Mouse (Mus musculus) lung, adult 2 months (tissue): Measurements from ENCODE around the gene Acyp2. TPM values are rescaled to one million over a fixed set of nuclear protein-coding genes. Genes with fewer than 3 reads are reported as not detected.

Experiments used
- DNase-seq: peaks from one replicate; pipeline ENCODE4 v3.0.0; 2022
- H3K4me1 ChIP-seq: fragments of 200-500 bp; 2 replicates; pipeline ENCODE4 v1.6.1; 2011; ENCODE audit warnings: low read length; ENCODE audit not compliant: control insufficient read depth, insufficient read depth
- H3K4me3 ChIP-seq: fragments of 200-500 bp; replicated peaks from 2 replicates; pipeline ENCODE3; 2011; ENCODE audit warnings: low read depth, mild to moderate bottlenecking, control low read depth, low read length; ENCODE audit errors: extremely low read depth
- CTCF ChIP-seq: fragments of 200-500 bp; IDR thresholded peaks from 2 replicates; pipeline ENCODE4 v1.5.1; 2011; ENCODE audit warnings: mild to moderate bottlenecking, low read length, control low read depth; ENCODE audit not compliant: insufficient read depth
- POLR2A ChIP-seq: fragments of 200-500 bp; IDR thresholded peaks from 2 replicates; pipeline ENCODE4 v1.6.1; 2011; ENCODE audit warnings: low read depth, mild to moderate bottlenecking, control low read depth, low read length, borderline replicate concordance; ENCODE audit errors: extremely low read depth
- WGBS: fragments of 180-500 bp; shearing (Covaris S2); methylation state at CpG from one replicate; pipeline ENCODE4 v1.1.7; 2018; 5-methylcytosine and 5-hydroxymethylcytosine counted together
- polyA plus RNA-seq: library from polyadenylated mRNA; depleted of rRNA; stranded (reverse); fragments of >200 nt; gene quantifications from 2 replicates; pipeline ENCODE4 v1.2.3, GENCODE M21; 2012; rRNA removed

The Acyp2 gene
- polyA plus RNA-seq, 1 experiment = 10.3 TPM

GRCm38 (mm10) chr11:30497151-30497550, 152.2 kb downstream of the Acyp2 start:
- no peak for DNase-seq
- TF ChIP-seq POLR2A = no peak
- no peak for TF ChIP-seq CTCF
- Histone ChIP-seq H3K4me1 (no peaks in the 10 kb centered on the region), H3K4me3 (no peak overlapping the region)
- 64% methylated on average over 2 of the region's 2 CpGs for WGBS

DNA sequence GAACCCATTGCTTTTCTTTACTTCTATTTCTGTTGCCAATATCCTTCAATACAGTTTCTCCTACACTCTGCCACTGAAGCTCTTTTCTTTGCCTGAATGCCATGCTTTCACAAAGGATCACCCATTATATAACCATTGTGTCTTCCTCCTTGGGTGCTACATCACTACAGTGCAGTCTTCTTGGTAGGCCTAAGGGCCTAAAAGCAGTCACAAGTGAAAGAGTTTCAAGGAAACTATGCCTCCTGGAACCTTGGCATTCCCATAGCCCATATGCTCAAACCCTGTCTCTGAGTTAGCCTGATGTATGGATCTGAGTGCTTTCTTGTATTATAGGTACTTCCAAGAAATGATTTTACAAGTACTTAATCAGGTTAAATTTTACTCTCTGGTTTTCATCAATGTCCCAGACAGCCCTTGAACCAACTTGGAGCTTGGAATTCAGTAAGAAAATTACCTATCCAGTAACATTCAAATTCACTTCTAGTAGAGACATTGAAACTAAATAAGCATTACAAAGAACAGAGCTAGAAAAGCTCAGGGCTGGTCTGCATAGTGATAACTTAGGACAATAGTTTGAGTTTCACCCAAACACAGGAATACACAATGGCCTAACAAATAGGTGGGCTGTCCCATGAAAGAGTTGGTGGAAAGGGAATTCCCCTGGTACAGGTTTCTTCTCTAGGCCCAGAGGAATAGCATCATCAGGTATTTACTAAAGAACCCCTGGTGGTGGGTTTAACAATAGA, 157.7 kb downstream of the Acyp2 start:
- H3K4me1 ChIP-seq = no peaks in the 10 kb centered on the region
- no peak overlapping the region for H3K4me3 ChIP-seq
- no peak for DNase-seq
- no peak for TF ChIP-seq CTCF
- TF ChIP-seq POLR2A = no peak

DNA sequence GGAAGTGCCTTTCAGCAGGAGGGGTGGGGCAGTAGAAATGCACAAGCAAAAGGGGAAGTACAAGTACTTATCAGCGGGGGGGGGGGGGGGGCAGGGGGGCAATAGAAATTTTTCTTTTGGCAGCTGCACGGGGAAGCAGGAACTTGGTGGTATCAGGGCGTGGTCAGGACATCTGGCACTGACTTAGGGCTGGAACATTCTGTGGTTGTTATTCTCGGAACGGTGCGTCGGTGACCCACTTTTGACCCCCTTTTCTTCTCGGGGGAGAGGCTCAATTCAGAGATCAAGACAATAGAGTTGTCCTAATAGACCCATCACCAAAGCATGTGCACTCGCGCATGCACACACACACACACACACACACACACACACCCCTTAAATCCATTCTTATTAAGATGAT, 161.2 kb downstream of the Acyp2 start:
- no peak for DNase-seq
- 66% methylated on average over 10 of the region's 10 CpGs for WGBS
- TF ChIP-seq CTCF (no peak), POLR2A (no peak)
- no peaks in the 10 kb centered on the region for H3K4me1 ChIP-seq
- H3K4me3 ChIP-seq = no peak overlapping the region

DNA sequence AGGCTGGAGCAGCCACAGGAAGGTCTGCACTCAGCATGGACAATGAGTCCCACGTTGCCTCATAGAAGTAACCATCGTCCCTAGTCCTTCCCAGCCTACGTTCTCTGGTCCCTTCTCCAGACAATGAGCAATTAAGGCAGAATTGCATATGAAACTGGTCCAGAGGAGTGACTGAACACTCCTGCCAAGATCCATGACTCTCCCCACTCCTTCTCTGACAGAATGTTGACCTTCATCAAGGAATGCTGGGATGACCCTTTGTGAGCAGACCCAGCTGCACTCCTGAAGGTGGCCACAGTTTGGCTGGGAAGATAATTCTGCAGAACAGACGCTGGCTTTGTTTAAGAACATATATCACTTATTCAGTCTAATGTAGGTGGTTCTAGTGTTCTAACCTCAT, 166.1 kb downstream of the Acyp2 start:
- 73% methylated on average over 4 of the region's 4 CpGs for WGBS
- H3K4me1 ChIP-seq = no peaks in the 10 kb centered on the region
- TF ChIP-seq CTCF (no peak), POLR2A (no peak)
- no peak for DNase-seq
- no peak overlapping the region for H3K4me3 ChIP-seq

DNA sequence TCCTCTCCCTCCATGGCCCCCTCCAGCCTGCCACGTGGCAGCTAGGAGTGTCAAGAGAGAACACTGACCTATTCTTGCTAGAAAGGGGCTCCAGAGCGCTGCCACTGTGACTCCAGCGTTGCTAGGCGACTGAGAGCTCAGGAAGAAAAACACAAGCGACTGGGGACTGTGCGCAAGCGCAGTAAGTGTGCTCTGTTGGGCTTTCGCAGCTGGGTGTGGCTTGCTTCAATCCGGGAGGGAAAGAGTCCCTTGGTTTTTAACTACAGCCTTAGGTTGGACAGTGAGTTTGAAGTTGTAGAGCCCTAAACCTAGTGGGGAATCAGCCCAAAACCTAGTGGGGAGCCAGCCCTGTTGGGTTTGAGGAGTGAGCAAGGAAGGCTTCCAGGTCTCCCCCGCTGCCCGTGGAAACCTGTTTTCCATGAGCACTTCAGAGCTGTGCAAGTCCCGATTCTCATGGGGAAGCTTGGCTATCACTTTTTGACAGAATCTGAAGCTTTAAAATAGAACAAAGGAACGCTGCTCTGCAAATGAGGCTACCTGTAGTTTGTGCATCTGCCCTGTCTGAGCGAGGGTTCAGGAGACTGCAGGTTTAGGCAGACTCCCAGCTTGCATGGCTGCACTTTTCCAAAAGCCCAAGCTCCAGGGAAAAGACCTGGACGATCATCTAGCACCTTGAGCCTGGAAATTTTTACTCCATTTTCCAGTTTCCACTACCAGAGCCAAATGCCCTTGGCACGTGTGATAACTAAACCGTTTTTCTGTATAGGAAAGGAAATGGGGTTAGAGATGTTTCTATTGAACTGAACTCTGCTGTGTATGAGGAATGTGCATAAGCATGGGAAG, 177.4 kb downstream of the Acyp2 start, which contains the start of gene 4930505A04Rik:
Gene 4930505A04Rik (minus strand): TSS at position 77 of the 843 bp plus-strand sequence.
- no peaks in the 10 kb centered on the region; the same call in 1 of the 2 replicates for H3K4me1 ChIP-seq
- WGBS = 5% methylated on average over 17 of the region's 17 CpGs
- peak; percentile 72 for DNase-seq
- TF ChIP-seq CTCF (no peak), POLR2A (peak; percentile 71; the same call in 1 of the 2 replicates)
- peak within 1 kb of the TSS; percentile 63 for H3K4me3 ChIP-seq

DNA sequence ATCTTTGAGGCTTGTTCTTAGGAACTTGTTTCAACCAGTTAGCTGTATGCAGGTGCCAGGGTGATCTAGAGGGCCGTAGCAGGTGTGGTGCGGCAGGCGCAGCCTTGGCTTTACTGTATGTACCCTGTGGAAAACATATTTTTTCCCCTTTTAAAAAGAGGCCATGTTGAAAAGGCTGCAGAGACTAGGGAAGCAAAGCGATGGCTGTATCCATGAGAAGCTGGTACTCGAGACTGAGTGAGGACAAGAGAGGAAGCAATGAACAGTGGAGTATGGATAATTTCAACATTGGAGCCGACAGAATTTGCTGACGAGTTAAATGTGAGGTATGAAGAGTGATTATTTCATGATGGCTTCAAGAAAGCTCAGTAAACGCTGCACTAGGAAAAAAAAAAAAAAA, 178.2 kb downstream of the Acyp2 start:
- TF ChIP-seq CTCF = no peak
- TF ChIP-seq POLR2A = no peak
- WGBS = 57% methylated on average over 8 of the region's 8 CpGs
- H3K4me1 ChIP-seq = no peaks in the 10 kb centered on the region; the same call in 1 of the 2 replicates
- DNase-seq = no peak
- H3K4me3 ChIP-seq = no peak overlapping the region

Other genes with a start within 250 kb of the Acyp2 start
- not detected in 2 replicates for gene 4930505A04Rik, start 177.8 kb downstream of the Acyp2 start, polyA plus RNA-seq
- 5.4 and 11.1 TPM in 2 replicates for gene Psme4, start 122.1 kb upstream of the Acyp2 start, polyA plus RNA-seq
- 0.05 and 0.07 TPM in 2 replicates for gene Gpr75, start 235.8 kb upstream of the Acyp2 start, polyA plus RNA-seq
- 1.5 and 2.7 TPM in 2 replicates for gene Asb3, start 235.8 kb upstream of the Acyp2 start, polyA plus RNA-seq